Mouse (Mus musculus) hindbrain, embryonic 10.5 days (tissue): ENCODE measurements around the gene Foxd3. TPM values are rescaled to one million over a fixed set of nuclear protein-coding genes. Genes with fewer than 3 reads are reported as not detected.

Source experiments
- DNase-seq: peaks from one replicate; pipeline ENCODE4 v3.0.0-alpha.2; 2017; ENCODE audit warnings: low spot score
- H3K27ac ChIP-seq: fragments of 300-500 bp; sonication (generic); 2 replicates; pipeline ENCODE4 v1.5.1; 2016; ENCODE audit warnings: mild to moderate bottlenecking, moderate library complexity
- H3K27me3 ChIP-seq: fragments of 300-500 bp; sonication (generic); 2 replicates; pipeline ENCODE4 v1.6.1; 2016; ENCODE audit warnings: mild to moderate bottlenecking; ENCODE audit not compliant: poor library complexity, insufficient read depth, severe bottlenecking
- H3K36me3 ChIP-seq: fragments of 300-500 bp; sonication (generic); 2 replicates; pipeline ENCODE4 v1.6.1; 2016; ENCODE audit warnings: mild to moderate bottlenecking, moderate library complexity
- H3K4me1 ChIP-seq: fragments of 300-500 bp; sonication (generic); replicated peaks from 2 replicates; pipeline ENCODE4 v1.6.1; 2016; ENCODE audit warnings: mild to moderate bottlenecking
- H3K4me3 ChIP-seq: fragments of 300-500 bp; sonication (generic); 2 replicates; pipeline ENCODE4 v1.5.1; 2016; ENCODE audit warnings: mild to moderate bottlenecking, moderate library complexity
- H3K9me3 ChIP-seq: fragments of 300-500 bp; sonication (generic); 2 replicates; pipeline ENCODE4 v1.6.1; 2016; ENCODE audit warnings: mild to moderate bottlenecking, moderate library complexity
- WGBS: fragments of 180-500 bp; shearing (Covaris S2); methylation state at CpG from one replicate; pipeline ENCODE4 v1.1.7; 2016; 5-methylcytosine and 5-hydroxymethylcytosine counted together
- polyA plus RNA-seq: library from polyadenylated mRNA; unstranded; fragments of >200 nt; fragmentation: Nextera tagmentation; extraction: Ambion mirVana; gene quantifications from 2 replicates; pipeline ENCODE4 v1.2.1, GENCODE M21; 2016

The Foxd3 gene
- polyA plus RNA-seq, 1 experiment from 2014 or later, result 0.50 TPM

GRCm38 (mm10) chr4:99660073-99660611 lies 4.0 kb downstream of the Foxd3 start:
- no peak overlapping the region for H3K27ac ChIP-seq
- peaks cover 31% of the 10 kb centered on the region for H3K4me1 ChIP-seq
- H3K4me3 ChIP-seq, result peak overlapping the region; percentile 18; the same call in 1 of the 2 replicates
- peaks cover 100% of the 10 kb centered on the region for H3K27me3 ChIP-seq
- under 1% methylated on average over 20 of the region's 20 CpGs for WGBS
- DNase-seq, result peak; percentile 61
- no peaks in the 10 kb centered on the region for H3K36me3 ChIP-seq
- no peaks in the 10 kb centered on the region for H3K9me3 ChIP-seq

GRCm38 (mm10) chr4:99660981-99661380 lies 4.9 kb downstream of the Foxd3 start:
- Histone ChIP-seq H3K4me3 (no peak overlapping the region), H3K9me3 (no peaks in the 10 kb centered on the region), H3K27me3 (peaks cover 100% of the 10 kb centered on the region), H3K27ac (no peak overlapping the region), H3K36me3 (no peaks in the 10 kb centered on the region), H3K4me1 (peaks cover 28% of the 10 kb centered on the region)
- under 1% methylated on average over 11 of the region's 11 CpGs for WGBS
- peak; percentile 87 for DNase-seq

- WGBS, result 5% methylated on average over 12 of the region's 12 CpGs
- H3K36me3 ChIP-seq, result no peaks in the 10 kb centered on the region
- peaks cover 93% of the 10 kb centered on the region for H3K27me3 ChIP-seq
- H3K4me1 ChIP-seq, result peaks cover 19% of the 10 kb centered on the region
- no peaks in the 10 kb centered on the region for H3K9me3 ChIP-seq
- no peak for DNase-seq
- no peak overlapping the region for H3K4me3 ChIP-seq
- H3K27ac ChIP-seq, result no peak overlapping the region
Measured at GRCm38 (mm10) chr4:99661956-99662355, 5.9 kb downstream of the Foxd3 start.

- Histone ChIP-seq H3K36me3 (no peaks in the 10 kb centered on the region), H3K9me3 (no peaks in the 10 kb centered on the region), H3K27me3 (peaks cover 88% of the 10 kb centered on the region), H3K4me1 (peaks cover 14% of the 10 kb centered on the region), H3K4me3 (no peak overlapping the region), H3K27ac (no peak overlapping the region)
- 10% methylated on average over 9 of the region's 9 CpGs for WGBS
- no peak for DNase-seq
Measured at GRCm38 (mm10) chr4:99662431-99662830, 6.3 kb downstream of the Foxd3 start.

- peak; percentile 45 for DNase-seq
Measured at GRCm38 (mm10) chr4:99662841-99663567, 6.9 kb downstream of the Foxd3 start.

GRCm38 (mm10) chr4:99663710-99664109 lies 7.6 kb downstream of the Foxd3 start:
- DNase-seq, result no peak
- Histone ChIP-seq H3K36me3 (no peaks in the 10 kb centered on the region), H3K9me3 (no peaks in the 10 kb centered on the region), H3K4me3 (no peak overlapping the region), H3K4me1 (peaks cover 8% of the 10 kb centered on the region; the same call in 1 of the 2 replicates), H3K27ac (no peak overlapping the region), H3K27me3 (peaks cover 81% of the 10 kb centered on the region)
- 11% methylated on average over 8 of the region's 8 CpGs for WGBS

More at GRCm38 (mm10) chr4:99662841-99663567, 6.9 kb downstream of the Foxd3 start:
- Histone ChIP-seq H3K4me3 (peak overlapping the region; percentile 20; the same call in 1 of the 2 replicates), H3K27ac (no peak overlapping the region), H3K9me3 (no peaks in the 10 kb centered on the region), H3K4me1 (peaks cover 8% of the 10 kb centered on the region; the same call in 1 of the 2 replicates), H3K27me3 (peaks cover 87% of the 10 kb centered on the region), H3K36me3 (no peaks in the 10 kb centered on the region)
- 3% methylated on average over 34 of the region's 34 CpGs for WGBS

GRCm38 (mm10) chr4:99670203-99670851 lies 14.2 kb downstream of the Foxd3 start:
- no peaks in the 10 kb centered on the region for H3K36me3 ChIP-seq
- no peak overlapping the region for H3K27ac ChIP-seq
- H3K27me3 ChIP-seq, result peaks cover 15% of the 10 kb centered on the region
- no peaks in the 10 kb centered on the region for H3K4me1 ChIP-seq
- no peak overlapping the region for H3K4me3 ChIP-seq
- H3K9me3 ChIP-seq, result no peaks in the 10 kb centered on the region
- DNase-seq, result no peak
- 93% methylated on average over 7 of the region's 7 CpGs for WGBS

GRCm38 (mm10) chr4:99675191-99675590 lies 19.1 kb downstream of the Foxd3 start:
- Histone ChIP-seq H3K4me3 (no peak overlapping the region), H3K4me1 (no peaks in the 10 kb centered on the region), H3K27me3 (no peaks in the 10 kb centered on the region), H3K27ac (no peak overlapping the region), H3K9me3 (no peaks in the 10 kb centered on the region), H3K36me3 (no peaks in the 10 kb centered on the region)
- DNase-seq, result no peak

GRCm38 (mm10) chr4:99683941-99684340 lies 27.8 kb downstream of the Foxd3 start:
- Histone ChIP-seq H3K4me1 (no peaks in the 10 kb centered on the region), H3K36me3 (no peaks in the 10 kb centered on the region), H3K9me3 (no peaks in the 10 kb centered on the region), H3K4me3 (no peak overlapping the region), H3K27ac (no peak overlapping the region), H3K27me3 (no peaks in the 10 kb centered on the region)
- 87% methylated on average over 6 of the region's 6 CpGs for WGBS
- DNase-seq, result no peak

- 55% methylated on average over 5 of the region's 5 CpGs for WGBS
- no peaks in the 10 kb centered on the region for H3K9me3 ChIP-seq
- DNase-seq, result no peak
- H3K27me3 ChIP-seq, result no peaks in the 10 kb centered on the region
- H3K27ac ChIP-seq, result no peak overlapping the region
- H3K36me3 ChIP-seq, result no peaks in the 10 kb centered on the region
- H3K4me1 ChIP-seq, result no peaks in the 10 kb centered on the region
- no peak overlapping the region for H3K4me3 ChIP-seq
Measured at GRCm38 (mm10) chr4:99686308-99686707, 30.2 kb downstream of the Foxd3 start.

Other genes with a start within 250 kb of the Foxd3 start
- gene Alg6, start 59.4 kb downstream of the Foxd3 start, polyA plus RNA-seq, result 11.5 and 17.1 TPM in 2 replicates
- 18.3 and 24.0 TPM in 2 replicates for gene Efcab7, start 172.9 kb downstream of the Foxd3 start, polyA plus RNA-seq